Mouse (Mus musculus) ES-E14 (cell line): Measurements from ENCODE around the gene Vps52. TPM values are rescaled to one million over a fixed set of nuclear protein-coding genes. Genes with fewer than 3 reads are reported as not detected.

ENCODE experiments used
- DNase-seq: peaks from one replicate; pipeline ENCODE4 v3.0.0-alpha.2; 2013; ENCODE audit warnings: low read depth, low spot score
- H3K27ac ChIP-seq: 2 replicates; pipeline ENCODE4 v1.5.1; 2012; ENCODE audit warnings: low read depth, mild to moderate bottlenecking, low read length, moderate library complexity, mixed read lengths; ENCODE audit not compliant: poor library complexity, insufficient read depth, severe bottlenecking
- H3K36me3 ChIP-seq: 2 replicates; pipeline ENCODE4 v1.6.1; 2012; ENCODE audit warnings: mild to moderate bottlenecking, low read length, moderate library complexity, mixed read lengths; ENCODE audit not compliant: control insufficient read depth, poor library complexity, insufficient read depth, severe bottlenecking
- H3K4me1 ChIP-seq, 2 experiments: fragments of 150-350 bp in 1 of 2; sonication (generic) in 1 of 2; 2 replicates each; pipeline ENCODE4 v1.6.1; 2012; ENCODE audit warnings: low read length in 2 of 2, mild to moderate bottlenecking in 1 of 2, mixed read lengths in 1 of 2; ENCODE audit not compliant: control insufficient read depth in 2 of 2, insufficient read depth in 2 of 2, poor library complexity in 1 of 2
- H3K4me3 ChIP-seq, 2 experiments: fragments of 150-350 bp in 1 of 2; sonication (generic) in 1 of 2; 2 replicates each; pipeline ENCODE4 v1.5.1; 2012; ENCODE audit warnings: low read length in 2 of 2, low read depth in 1 of 2, mild to moderate bottlenecking in 1 of 2, mixed read lengths in 1 of 2; ENCODE audit not compliant: insufficient read depth in 1 of 2, poor library complexity in 1 of 2, severe bottlenecking in 1 of 2
- H3K9ac ChIP-seq: 2 replicates; pipeline ENCODE4 v1.6.1; 2012; ENCODE audit warnings: low read depth, mild to moderate bottlenecking, low read length, mixed read lengths; ENCODE audit not compliant: poor library complexity, insufficient read depth, severe bottlenecking
- H3K9me3 ChIP-seq: fragments of 150-350 bp; sonication (generic); 2 replicates; pipeline ENCODE4 v1.6.1; 2012; ENCODE audit warnings: low read depth, mild to moderate bottlenecking, low read length; ENCODE audit not compliant: control insufficient read depth, insufficient read depth
- CHD2 ChIP-seq: IDR thresholded peaks from 2 replicates; pipeline ENCODE4 v1.6.1; 2014; ENCODE audit warnings: mild to moderate bottlenecking, low read depth, low read length, inconsistent platforms
- HCFC1 ChIP-seq: IDR thresholded peaks from 2 replicates; pipeline ENCODE4 v1.6.1; 2012; ENCODE audit warnings: low read length, inconsistent platforms, borderline replicate concordance; ENCODE audit not compliant: insufficient read depth
- MAFK ChIP-seq: IDR thresholded peaks from 2 replicates; pipeline ENCODE4 v1.6.1; 2014; ENCODE audit warnings: mild to moderate bottlenecking, low read depth, low read length, inconsistent platforms; ENCODE audit not compliant: insufficient read depth
- ZC3H11A ChIP-seq: IDR thresholded peaks from 2 replicates; pipeline ENCODE4 v1.6.1; 2012; ENCODE audit warnings: low read depth, mild to moderate bottlenecking, inconsistent platforms, low read length, borderline replicate concordance
- ZNF384 ChIP-seq: IDR thresholded peaks from 2 replicates; pipeline ENCODE4 v1.6.1; 2012; ENCODE audit warnings: low read depth, low read length, inconsistent platforms
- in situ Hi-C, 2 experiments: fragments of 600-800 bp; cut with MboI; formaldehyde crosslinking; loops; one replicate each; pipeline ENCODE4 v1.15.1; 2025; ENCODE audit warnings: low sequenced_read_pairs in 2 of 2, inconsistent platforms in 1 of 2; ENCODE audit not compliant: unreplicated experiment in 2 of 2
- total RNA-seq: library from RNA; depleted of rRNA; stranded (reverse); fragments of 300-350 nt; gene quantifications from 2 replicates; pipeline ENCODE4 v1.2.3, GENCODE M21; 2012

The Vps52 gene
- total RNA-seq, 1 experiment, result 23.2 TPM

GRCm38 (mm10) chr17:33947430-33948089 is 8.1 kb upstream of the Vps52 start:
- in situ Hi-C loops, result no loop called here
- H3K36me3 ChIP-seq, result peaks cover 54% of the 10 kb centered on the region
- no peak overlapping the region for H3K9ac ChIP-seq
- DNase-seq, result no peak
- no peak overlapping the region for H3K4me3 ChIP-seq
- H3K27ac ChIP-seq, result no peak overlapping the region
- no peaks in the 10 kb centered on the region for H3K9me3 ChIP-seq
- peaks cover 0 to 9% of the 10 kb centered on the region in 2 experiments; a peak in 1 of 4 replicates for H3K4me1 ChIP-seq
- TF ChIP-seq MAFK (no peak), ZC3H11A (no peak), HCFC1 (no peak), CHD2 (no peak), ZNF384 (no peak)

- in situ Hi-C loops, result no loop called here
- H3K36me3 ChIP-seq, result peaks cover 55% of the 10 kb centered on the region
- DNase-seq, result no peak
- TF ChIP-seq MAFK (no peak), HCFC1 (no peak), CHD2 (no peak), ZNF384 (no peak), ZC3H11A (no peak)
- H3K9ac ChIP-seq, result no peak overlapping the region
- peaks cover 0 to 9% of the 10 kb centered on the region in 2 experiments; a peak in 1 of 4 replicates for H3K4me1 ChIP-seq
- no peaks in the 10 kb centered on the region for H3K9me3 ChIP-seq
- no peak overlapping the region for H3K27ac ChIP-seq
- no peak overlapping the region for H3K4me3 ChIP-seq
These were observed 7.3 kb upstream of the Vps52 start for GRCm38 (mm10) chr17:33948090-33948904.

GRCm38 (mm10) chr17:33948905-33949537 is 6.6 kb upstream of the Vps52 start:
- no peak overlapping the region for H3K27ac ChIP-seq
- H3K4me3 ChIP-seq, result no peak overlapping the region
- no peak for DNase-seq
- in situ Hi-C loops, result no loop called here
- no peak overlapping the region for H3K9ac ChIP-seq
- no peaks in the 10 kb centered on the region for H3K9me3 ChIP-seq
- peaks cover 0 to 9% of the 10 kb centered on the region in 2 experiments; a peak in 1 of 4 replicates for H3K4me1 ChIP-seq
- TF ChIP-seq ZC3H11A, result no peak
- TF ChIP-seq HCFC1, result no peak
- TF ChIP-seq ZNF384, result no peak
- TF ChIP-seq CHD2, result no peak
- TF ChIP-seq MAFK, result no peak
- peaks cover 56% of the 10 kb centered on the region for H3K36me3 ChIP-seq

- in situ Hi-C loops, result no loop called here
- TF ChIP-seq ZC3H11A (no peak), ZNF384 (no peak)
- no peak for DNase-seq
- Histone ChIP-seq H3K9ac (peak overlapping the region; percentile 76; the same call in 1 of the 2 replicates), H3K4me1 (peaks cover 0 to 10% of the 10 kb centered on the region in 2 experiments; a peak in 1 of 4 replicates), H3K9me3 (no peaks in the 10 kb centered on the region), H3K36me3 (peaks cover 57% of the 10 kb centered on the region), H3K4me3 (peak overlapping the region in 1 of 2 experiments; percentile 63; a peak in 1 of 4 replicates), H3K27ac (no peak overlapping the region)
These were observed 5.4 kb upstream of the Vps52 start for GRCm38 (mm10) chr17:33950131-33950625.
